Mouse (Mus musculus) CH12.LX (cell line): ENCODE data around the gene Alox12. TPM values are rescaled to one million over a fixed set of nuclear protein-coding genes. Genes with fewer than 3 reads are reported as not detected.

Experiments
- DNase-seq: peaks from one replicate; pipeline ENCODE4 v3.0.0-alpha.2; 2013; ENCODE audit errors: extremely low read depth
- H3K27ac ChIP-seq: 2 replicates; pipeline ENCODE4 v1.5.1; 2012; ENCODE audit warnings: low read depth, mild to moderate bottlenecking, control low read depth, moderate library complexity; ENCODE audit not compliant: insufficient read depth
- H3K27me3 ChIP-seq: replicated peaks from 2 replicates; pipeline ENCODE3; 2012; ENCODE audit warnings: inconsistent platforms
- H3K36me3 ChIP-seq, 2 experiments: replicated peaks in 1 of 2; 2 replicates each; pipeline versions ENCODE3 to v1.6.1; 2012; ENCODE audit warnings: inconsistent platforms in 1 of 2, low read length in 1 of 2, mild to moderate bottlenecking in 1 of 2, mixed read lengths in 1 of 2, moderate library complexity in 1 of 2; ENCODE audit not compliant: control insufficient read depth in 1 of 2, insufficient read depth in 1 of 2
- H3K4me1 ChIP-seq, 2 experiments: 2 replicates each; pipeline ENCODE4 v1.6.1; 2012; ENCODE audit warnings: inconsistent platforms in 1 of 2, moderate library complexity in 1 of 2; ENCODE audit not compliant: insufficient read depth in 2 of 2, control insufficient read depth in 1 of 2
- H3K4me2 ChIP-seq: 2 replicates; pipeline ENCODE4 v1.6.1; 2012; ENCODE audit warnings: low read depth, mild to moderate bottlenecking, control low read depth; ENCODE audit not compliant: poor library complexity, insufficient read depth, severe bottlenecking
- H3K4me3 ChIP-seq, 3 experiments: fragments of 150-350 bp in 1 of 3; sonication (generic) in 1 of 3; replicated peaks in 1 of 3; 2 replicates each; pipeline versions ENCODE3 to v1.5.1; 2011 to 2012; ENCODE audit warnings: low read depth in 2 of 3, low read length in 2 of 3, mild to moderate bottlenecking in 2 of 3, moderate library complexity in 2 of 3, control low read depth in 1 of 3, improper control_type of control experiment in 1 of 3, inconsistent platforms in 1 of 3, mixed read lengths in 1 of 3; ENCODE audit not compliant: poor library complexity in 1 of 3
- H3K79me2 ChIP-seq: replicated peaks from 2 replicates; pipeline ENCODE4 v1.6.1; 2012; ENCODE audit warnings: mild to moderate bottlenecking, moderate library complexity; ENCODE audit not compliant: control insufficient read depth, poor library complexity, insufficient read depth, severe bottlenecking; ENCODE audit errors: extremely low read depth
- H3K9ac ChIP-seq: 2 replicates; pipeline ENCODE4 v1.6.1; 2012; ENCODE audit warnings: low read depth, mild to moderate bottlenecking, control low read depth, moderate library complexity; ENCODE audit not compliant: insufficient read depth
- H3K9me3 ChIP-seq: replicated peaks from 2 replicates; pipeline ENCODE3; 2012; ENCODE audit warnings: low read length, inconsistent platforms, mixed read lengths
- CHD1 ChIP-seq: IDR thresholded peaks from 2 replicates; pipeline ENCODE4 v1.6.1; 2012; ENCODE audit warnings: low read depth, low read length, improper control_type of control experiment, inconsistent platforms
- CTCF ChIP-seq, 2 experiments: IDR thresholded peaks in 1 of 2; conservative IDR thresholded peaks in 1 of 2; 2 replicates each; pipeline ENCODE4 v1.5.1; 2011 to 2012; ENCODE audit warnings: low read depth in 2 of 2, low read length in 2 of 2, improper control_type of control experiment in 1 of 2, inconsistent platforms in 1 of 2, mild to moderate bottlenecking in 1 of 2, moderate library complexity in 1 of 2
- GABPA ChIP-seq: IDR thresholded peaks from 2 replicates; pipeline ENCODE4 v1.6.1; 2012; ENCODE audit warnings: low read depth, low read length, improper control_type of control experiment, inconsistent platforms; ENCODE audit not compliant: insufficient replicate concordance
- HCFC1 ChIP-seq: IDR thresholded peaks from 2 replicates; pipeline ENCODE4 v1.6.1; 2012; ENCODE audit warnings: low read depth, mild to moderate bottlenecking, inconsistent platforms, low read length, improper control_type of control experiment
- IRF4 ChIP-seq: IDR thresholded peaks from 2 replicates; pipeline ENCODE4 v1.6.1; 2014; ENCODE audit warnings: low read depth, mild to moderate bottlenecking, inconsistent platforms, low read length, improper control_type of control experiment
- KAT2A ChIP-seq: IDR thresholded peaks from 2 replicates; pipeline ENCODE4 v1.6.1; 2012; ENCODE audit warnings: low read length, improper control_type of control experiment, inconsistent platforms; ENCODE audit not compliant: insufficient replicate concordance
- MAZ ChIP-seq: IDR thresholded peaks from 2 replicates; pipeline ENCODE4 v1.6.1; 2012; ENCODE audit warnings: low read depth, mild to moderate bottlenecking, inconsistent platforms, low read length, improper control_type of control experiment, moderate library complexity
- MEF2A ChIP-seq: IDR thresholded peaks from 2 replicates; pipeline ENCODE4 v1.6.1; 2014; ENCODE audit warnings: low read depth, mild to moderate bottlenecking, inconsistent platforms, low read length, improper control_type of control experiment, borderline replicate concordance
- MYC ChIP-seq: IDR thresholded peaks from 2 replicates; pipeline ENCODE4 v1.6.1; 2011; ENCODE audit warnings: low read depth, mild to moderate bottlenecking, improper control_type of control experiment, low read length
- NRF1 ChIP-seq: IDR thresholded peaks from 2 replicates; pipeline ENCODE4 v1.6.1; 2014; ENCODE audit warnings: low read depth, mild to moderate bottlenecking, inconsistent platforms, low read length, improper control_type of control experiment, moderate library complexity
- POLR2A ChIP-seq: IDR thresholded peaks from 2 replicates; pipeline ENCODE4 v1.6.1; 2011; ENCODE audit warnings: low read depth, mild to moderate bottlenecking, improper control_type of control experiment, low read length
- RAD21 ChIP-seq: IDR thresholded peaks from 2 replicates; pipeline ENCODE4 v1.6.1; 2011; ENCODE audit warnings: low read depth, mild to moderate bottlenecking, low read length, improper control_type of control experiment, moderate library complexity
- SMC3 ChIP-seq: IDR thresholded peaks from 2 replicates; pipeline ENCODE4 v1.6.1; 2011; ENCODE audit warnings: low read depth, low read length, improper control_type of control experiment
- TBP ChIP-seq: conservative IDR thresholded peaks from 2 replicates; pipeline ENCODE4 v1.6.1; 2011; ENCODE audit warnings: low read depth, low read length, improper control_type of control experiment
- TCF12 ChIP-seq: IDR thresholded peaks from 2 replicates; pipeline ENCODE4 v1.6.1; 2014; ENCODE audit warnings: low read depth, mild to moderate bottlenecking, inconsistent platforms, low read length, improper control_type of control experiment
- UBTF ChIP-seq: IDR thresholded peaks from 2 replicates; pipeline ENCODE4 v1.6.1; 2012; ENCODE audit warnings: low read depth, mild to moderate bottlenecking, inconsistent platforms, low read length, improper control_type of control experiment, moderate library complexity
- USF1 ChIP-seq: IDR thresholded peaks from 2 replicates; pipeline ENCODE4 v1.6.1; 2014; ENCODE audit warnings: low read depth, mild to moderate bottlenecking, inconsistent platforms, low read length, improper control_type of control experiment
- USF2 ChIP-seq: conservative IDR thresholded peaks from 2 replicates; pipeline ENCODE4 v1.6.1; 2011; ENCODE audit warnings: low read depth, low read length, improper control_type of control experiment
- ZC3H11A ChIP-seq: IDR thresholded peaks from 2 replicates; pipeline ENCODE4 v1.6.1; 2012; ENCODE audit warnings: low read depth, mild to moderate bottlenecking, inconsistent platforms, low read length, improper control_type of control experiment
- ZKSCAN1 ChIP-seq: IDR thresholded peaks from 2 replicates; pipeline ENCODE4 v1.6.1; 2012; ENCODE audit warnings: low read depth, inconsistent platforms, low read length, improper control_type of control experiment, borderline replicate concordance
- ZMIZ1 ChIP-seq: IDR thresholded peaks from 2 replicates; pipeline ENCODE4 v1.6.1; 2012; ENCODE audit warnings: low read depth, mild to moderate bottlenecking, inconsistent platforms, low read length, improper control_type of control experiment
- ZNF384 ChIP-seq: IDR thresholded peaks from 2 replicates; pipeline ENCODE4 v1.6.1; 2012; ENCODE audit warnings: low read depth, low read length, improper control_type of control experiment, inconsistent platforms
- dilution Hi-C: fragments of 300-500 bp; cut with MboI; formaldehyde crosslinking; loops from 2 replicates; pipeline ENCODE4 v1.14.3; 2020; ENCODE audit warnings: low sequenced_read_pairs; ENCODE audit not compliant: extremely low pct_unique_long_range_greater_than_20kb, extremely low pct_ligation_motif_present
- in situ Hi-C: fragments of 300-500 bp; cut with MboI; formaldehyde crosslinking; loops from 3 replicates; pipeline ENCODE4 v1.14.3; 2019; ENCODE audit warnings: low sequenced_read_pairs, low pct_ligation_motif_present, low pct_unique_long_range_greater_than_20kb, mixed read lengths
- polyA plus RNA-seq: library from polyadenylated mRNA; unstranded; fragments of >175 nt; gene quantifications from 2 replicates; pipeline ENCODE4 v1.2.1, GENCODE M21; 2012; ENCODE audit warnings: low read depth; ENCODE audit not compliant: insufficient read length
- total RNA-seq, 2 experiments: library from RNA; depleted of rRNA; stranded (reverse); fragments of 300-350 nt in 1 of 2; fragments of >200 nt in 1 of 2; gene quantifications; 2 replicates each; pipeline ENCODE4 v1.2.3; 2012 to 2014

The Alox12 gene
- total and polyA plus RNA-seq, 3 experiments = not detected

DNA sequence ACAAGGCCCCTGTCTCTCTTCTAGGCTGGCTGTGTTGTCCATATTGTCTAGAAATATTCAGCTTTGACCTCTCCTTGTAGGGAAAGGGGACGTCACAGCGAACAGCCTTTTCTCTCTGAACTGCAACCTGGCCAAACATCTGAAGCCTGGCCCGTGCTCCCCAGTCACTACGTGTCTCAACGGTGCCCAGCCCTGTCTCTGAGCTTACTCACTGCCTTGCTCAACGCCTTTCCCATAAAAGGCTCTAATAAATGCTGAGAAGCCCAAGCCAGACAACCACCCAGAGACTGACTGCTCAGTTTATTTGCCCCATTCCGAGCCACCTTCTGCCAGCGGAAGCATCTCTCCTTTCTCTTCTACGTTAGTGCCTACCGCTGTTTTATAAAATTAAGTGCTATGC, 32.9 kb upstream of the Alox12 start:
- dilution Hi-C loops (no loop called here), in situ Hi-C loops (no loop called here)
- Histone ChIP-seq H3K36me3 (no peaks in the 10 kb centered on the region), H3K4me1 (no peaks in the 10 kb centered on the region), H3K79me2 (no peaks in the 10 kb centered on the region), H3K4me2 (no peak overlapping the region), H3K9me3 (no peaks in the 10 kb centered on the region), H3K27me3 (peaks cover 91% of the 10 kb centered on the region), H3K9ac (no peak overlapping the region), H3K27ac (no peak overlapping the region), H3K4me3 (no peak overlapping the region)
- no peak for DNase-seq
- no peak for TF ChIP-seq CHD1
- no peak for TF ChIP-seq TBP
- no peak for TF ChIP-seq IRF4
- TF ChIP-seq MAZ = no peak
- TF ChIP-seq SMC3 = no peak
- TF ChIP-seq ZKSCAN1 = no peak
- no peak for TF ChIP-seq GABPA
- no peak for TF ChIP-seq ZC3H11A
- no peak for TF ChIP-seq CTCF (conservative IDR thresholded peaks at IDR 0.05 in 1 of 2, IDR thresholded peaks at IDR 0.05 in 1 of 2; ENCODE audit: low read depth in 2 of 2, low read length in 2 of 2)

DNA sequence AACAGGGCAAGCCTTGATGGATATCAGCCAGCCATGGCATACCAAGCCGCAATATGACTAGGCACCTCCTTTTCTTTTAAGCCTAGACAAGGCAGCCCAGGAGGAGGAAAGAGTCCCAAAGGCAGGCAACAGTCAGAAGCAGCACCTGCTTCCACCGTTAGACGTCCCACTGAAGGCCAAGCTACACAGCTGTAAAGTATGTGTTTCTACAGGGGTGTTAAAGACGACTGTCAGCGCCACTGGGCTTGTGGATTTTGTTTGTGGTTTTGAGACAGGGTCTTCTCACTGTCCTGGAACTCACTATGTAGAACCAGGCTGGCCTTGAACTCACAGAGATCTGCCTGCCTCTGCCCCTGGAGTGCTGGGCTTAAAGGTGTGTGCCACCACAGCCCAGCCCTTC, 30.5 kb upstream of the Alox12 start:
- no peak overlapping the region for H3K4me3 ChIP-seq
- H3K27ac ChIP-seq = no peak overlapping the region
- in situ Hi-C loops = no loop called here
- H3K9me3 ChIP-seq = no peaks in the 10 kb centered on the region
- H3K79me2 ChIP-seq = no peaks in the 10 kb centered on the region
- no peaks in the 10 kb centered on the region for H3K4me1 ChIP-seq
- no peaks in the 10 kb centered on the region for H3K36me3 ChIP-seq
- H3K4me2 ChIP-seq = no peak overlapping the region
- H3K27me3 ChIP-seq = peaks cover 91% of the 10 kb centered on the region
- dilution Hi-C loops = no loop called here
- H3K9ac ChIP-seq = no peak overlapping the region
- DNase-seq = no peak
- TF ChIP-seq USF2 (no peak), UBTF (no peak), RAD21 (no peak), ZNF384 (no peak), KAT2A (no peak), CTCF (conservative IDR thresholded peaks at IDR 0.05 in 1 of 2, IDR thresholded peaks at IDR 0.05 in 1 of 2; ENCODE audit: low read depth in 2 of 2, low read length in 2 of 2) (no peak), HCFC1 (no peak), MYC (no peak), POLR2A (no peak), MEF2A (no peak), NRF1 (no peak), SMC3 (no peak), CHD1 (no peak), TBP (no peak), GABPA (no peak), TCF12 (no peak), USF1 (no peak), ZMIZ1 (no peak)
- TF ChIP-seq, all 38 proteins: peak for 0
